Mouse (Mus musculus) midbrain, embryonic 12.5 days (tissue): ENCODE results near the gene Cpped1. TPM values are rescaled to one million over a fixed set of nuclear protein-coding genes. Genes with fewer than 3 reads are reported as not detected.

Source experiments
- ATAC-seq: fragments of 200-750 bp; cut with Nextera tagmentation; 2 replicates; pipeline ENCODE4 v1.8.0; 2017; ENCODE audit warnings: low read depth, moderate TSS enrichment, moderate library complexity; ENCODE audit not compliant: low FRiP score
- H3K27ac ChIP-seq: fragments of 300-500 bp; sonication (generic); replicated peaks from 2 replicates; pipeline ENCODE4 v1.5.1; 2016; ENCODE audit warnings: mild to moderate bottlenecking
- H3K27me3 ChIP-seq: fragments of 300-500 bp; sonication (generic); 2 replicates; pipeline ENCODE4 v1.6.1; 2016; ENCODE audit warnings: mild to moderate bottlenecking
- H3K36me3 ChIP-seq: fragments of 300-500 bp; sonication (generic); 2 replicates; pipeline ENCODE4 v1.6.1; 2016
- H3K4me1 ChIP-seq: fragments of 300-500 bp; sonication (generic); 2 replicates; pipeline ENCODE4 v1.6.1; 2016
- H3K4me2 ChIP-seq: fragments of 300-500 bp; sonication (generic); replicated peaks from 2 replicates; pipeline ENCODE4 v1.6.1; 2016; ENCODE audit warnings: mild to moderate bottlenecking, moderate library complexity
- H3K4me3 ChIP-seq: fragments of 300-500 bp; sonication (generic); 2 replicates; pipeline ENCODE4 v1.5.1; 2016; ENCODE audit warnings: mild to moderate bottlenecking
- H3K9ac ChIP-seq: fragments of 300-500 bp; sonication (generic); replicated peaks from 2 replicates; pipeline ENCODE4 v1.6.1; 2016; ENCODE audit warnings: mild to moderate bottlenecking, moderate library complexity
- H3K9me3 ChIP-seq: fragments of 300-500 bp; sonication (generic); 2 replicates; pipeline ENCODE4 v1.6.1; 2016; ENCODE audit warnings: mild to moderate bottlenecking
- WGBS: fragments of 180-500 bp; shearing (Covaris S2); methylation state at CpG from one replicate; pipeline ENCODE4 v1.1.7; 2016; 5-methylcytosine and 5-hydroxymethylcytosine counted together
- polyA plus RNA-seq: library from polyadenylated mRNA; unstranded; fragments of >200 nt; fragmentation: Nextera tagmentation; extraction: Ambion mirVana; gene quantifications from 2 replicates; pipeline ENCODE4 v1.2.1, GENCODE M21; 2016

Gene Cpped1
- 15.2 and 15.6 TPM in 2 replicates for polyA plus RNA-seq

DNA sequence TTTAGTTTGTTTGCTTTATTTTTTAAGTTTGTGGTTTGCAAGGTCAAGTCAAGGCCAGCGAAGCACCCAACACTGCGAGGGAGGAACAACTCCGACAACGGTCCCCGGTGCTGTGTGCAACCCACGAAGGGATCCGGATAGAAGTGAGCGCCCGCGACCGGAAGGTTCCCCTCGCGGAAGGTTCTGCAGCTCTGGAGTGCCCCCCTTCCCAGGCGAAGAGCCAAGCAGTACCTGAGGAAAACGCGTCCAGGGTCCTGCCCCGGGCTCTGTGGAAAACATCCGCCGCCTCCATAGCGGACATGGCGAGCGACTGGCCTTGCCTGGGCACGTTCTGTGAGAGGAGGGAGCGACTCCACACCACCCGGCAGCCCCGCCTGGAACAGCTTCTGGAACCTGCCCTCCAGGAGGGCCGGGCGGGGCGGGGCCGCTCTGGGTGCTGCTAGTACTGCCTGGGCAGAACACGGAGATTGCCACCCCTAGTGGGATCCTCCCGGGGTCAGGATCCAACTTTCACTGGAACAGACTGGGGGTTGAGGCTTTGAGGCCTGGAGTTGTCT, at the start of gene Cpped1:
TSS of gene Cpped1 (minus strand) at position 411 of the 557 bp plus-strand sequence.
- Histone ChIP-seq H3K9ac (peak within 1 kb of the TSS; percentile 67), H3K4me3 (peak within 1 kb of the TSS; percentile 65), H3K27ac (peak within 1 kb of the TSS; percentile 47), H3K9me3 (no peaks in the 10 kb centered on the region), H3K27me3 (0 out of 2 replicates have a peak, but pooled peaks cover 4% of the 10 kb centered on the region), H3K4me1 (peaks cover 12% of the 10 kb centered on the region), H3K36me3 (no peaks in the 10 kb centered on the region), H3K4me2 (peak within 1 kb of the TSS; percentile 59)
- WGBS, result under 1% methylated on average over 32 of the region's 32 CpGs
- peak; percentile 97 for ATAC-seq

GRCm38 (mm10) chr16:11940477-11940876, 31.2 kb upstream of the Cpped1 start:
- Histone ChIP-seq H3K36me3 (no peaks in the 10 kb centered on the region), H3K9me3 (no peaks in the 10 kb centered on the region), H3K4me1 (no peaks in the 10 kb centered on the region), H3K27ac (no peak overlapping the region), H3K9ac (no peak overlapping the region), H3K4me2 (no peak overlapping the region), H3K4me3 (no peak overlapping the region), H3K27me3 (no peaks in the 10 kb centered on the region)
- no peak for ATAC-seq

GRCm38 (mm10) chr16:11910801-11911200, 1.6 kb upstream of the Cpped1 start:
- H3K27me3 ChIP-seq, result 0 out of 2 replicates have a peak, but pooled peaks cover 4% of the 10 kb centered on the region
- H3K36me3 ChIP-seq, result no peaks in the 10 kb centered on the region
- no peak for ATAC-seq
- no peak overlapping the region for H3K4me3 ChIP-seq
- no peaks in the 10 kb centered on the region for H3K9me3 ChIP-seq
- H3K4me1 ChIP-seq, result peaks cover 12% of the 10 kb centered on the region
- WGBS, result 87% methylated on average over 3 of the region's 3 CpGs
- H3K4me2 ChIP-seq, result no peak overlapping the region
- H3K27ac ChIP-seq, result no peak overlapping the region
- H3K9ac ChIP-seq, result no peak overlapping the region

- H3K4me3 ChIP-seq, result no peak overlapping the region
These were observed 572 bp upstream of the Cpped1 start for GRCm38 (mm10) chr16:11909817-11910216.

DNA sequence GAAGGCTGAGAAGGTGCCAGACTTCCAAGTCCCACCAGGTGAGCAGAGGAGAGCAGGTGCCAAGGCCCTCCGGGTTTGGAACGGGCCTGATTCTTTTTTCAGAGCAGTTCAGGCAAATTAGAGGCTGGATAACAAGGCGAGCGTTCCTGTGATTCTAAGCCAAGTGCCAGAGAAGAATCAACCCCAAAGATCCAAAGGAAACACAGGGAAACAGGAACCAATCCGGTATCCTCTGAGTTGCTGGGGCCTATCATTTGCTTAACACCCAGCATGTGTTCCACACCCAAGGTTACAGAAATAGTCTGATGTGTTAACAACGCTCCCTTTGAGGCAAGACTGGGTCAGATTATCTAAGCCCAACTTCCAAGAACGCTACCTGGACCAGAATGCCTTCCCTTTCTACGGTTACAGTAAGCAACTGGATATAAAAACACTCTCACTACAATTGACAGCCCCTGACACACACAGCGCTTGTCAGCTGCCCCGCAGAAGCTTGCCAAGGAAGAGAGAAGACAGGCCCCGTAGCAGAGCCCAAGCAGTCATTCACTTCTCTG, 707 bp downstream of the Cpped1 start:
- WGBS, result 30% methylated on average over 11 of the region's 11 CpGs
- peak overlapping the region; percentile 47 for H3K27ac ChIP-seq
- H3K4me1 ChIP-seq, result peaks cover 12% of the 10 kb centered on the region
- ATAC-seq, result no peak; the same call in 1 of the 2 replicates
- 0 out of 2 replicates have a peak, but pooled peaks cover 4% of the 10 kb centered on the region for H3K27me3 ChIP-seq
- no peaks in the 10 kb centered on the region for H3K9me3 ChIP-seq
- peak overlapping the region; percentile 65 for H3K4me3 ChIP-seq
- peak overlapping the region; percentile 67 for H3K9ac ChIP-seq
- H3K36me3 ChIP-seq, result no peaks in the 10 kb centered on the region
- peak overlapping the region; percentile 59 for H3K4me2 ChIP-seq

More at GRCm38 (mm10) chr16:11909817-11910216, 572 bp upstream of the Cpped1 start:
- no peaks in the 10 kb centered on the region for H3K9me3 ChIP-seq
- 0 out of 2 replicates have a peak, but pooled peaks cover 4% of the 10 kb centered on the region for H3K27me3 ChIP-seq
- H3K27ac ChIP-seq, result no peak overlapping the region
- ATAC-seq, result no peak
- H3K4me2 ChIP-seq, result no peak overlapping the region; the same call in 1 of the 2 replicates
- no peak overlapping the region for H3K9ac ChIP-seq
- H3K4me1 ChIP-seq, result peaks cover 12% of the 10 kb centered on the region
- H3K36me3 ChIP-seq, result no peaks in the 10 kb centered on the region
- whole genome bisulfite sequencing, result 79% methylated on average over 3 of the region's 3 CpGs

GRCm38 (mm10) chr16:11907816-11908215, 1.4 kb downstream of the Cpped1 start:
- no peaks in the 10 kb centered on the region for H3K9me3 ChIP-seq
- H3K27me3 ChIP-seq, result 0 out of 2 replicates have a peak, but pooled peaks cover 4% of the 10 kb centered on the region
- H3K9ac ChIP-seq, result no peak overlapping the region
- H3K4me3 ChIP-seq, result no peak overlapping the region
- H3K27ac ChIP-seq, result no peak overlapping the region
- H3K4me1 ChIP-seq, result peaks cover 12% of the 10 kb centered on the region
- H3K36me3 ChIP-seq, result no peaks in the 10 kb centered on the region
- H3K4me2 ChIP-seq, result peak overlapping the region; percentile 59
- WGBS, result 78% methylated on average over 4 of the region's 4 CpGs
- no peak for ATAC-seq

DNA sequence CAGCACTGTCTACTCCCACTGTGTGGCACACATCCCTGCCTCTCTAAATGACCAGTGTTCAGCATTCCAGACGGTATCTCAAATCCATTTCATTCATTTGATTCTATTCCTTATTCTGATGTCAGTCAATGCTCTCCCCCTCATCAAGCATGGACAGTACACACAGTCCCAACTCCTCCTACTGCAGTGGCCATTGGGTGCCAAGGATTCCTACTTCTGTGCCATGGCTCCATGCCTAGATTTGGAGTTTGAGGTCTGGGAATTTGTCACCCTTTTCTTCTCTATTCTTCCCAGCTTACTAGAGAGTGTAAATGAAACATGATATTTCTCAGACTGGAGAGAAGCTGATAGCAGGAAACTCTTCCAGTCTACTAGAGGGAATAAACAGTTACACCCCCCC, 2.3 kb downstream of the Cpped1 start:
- no peak for ATAC-seq
- no peak overlapping the region for H3K4me2 ChIP-seq
- H3K27me3 ChIP-seq, result 0 out of 2 replicates have a peak, but pooled peaks cover 4% of the 10 kb centered on the region
- H3K4me1 ChIP-seq, result peaks cover 12% of the 10 kb centered on the region
- H3K9me3 ChIP-seq, result no peaks in the 10 kb centered on the region
- no peak overlapping the region for H3K4me3 ChIP-seq
- H3K9ac ChIP-seq, result no peak overlapping the region
- H3K36me3 ChIP-seq, result no peaks in the 10 kb centered on the region
- 85% methylated on average over 1 of the region's 1 CpGs for WGBS
- H3K27ac ChIP-seq, result no peak overlapping the region

DNA sequence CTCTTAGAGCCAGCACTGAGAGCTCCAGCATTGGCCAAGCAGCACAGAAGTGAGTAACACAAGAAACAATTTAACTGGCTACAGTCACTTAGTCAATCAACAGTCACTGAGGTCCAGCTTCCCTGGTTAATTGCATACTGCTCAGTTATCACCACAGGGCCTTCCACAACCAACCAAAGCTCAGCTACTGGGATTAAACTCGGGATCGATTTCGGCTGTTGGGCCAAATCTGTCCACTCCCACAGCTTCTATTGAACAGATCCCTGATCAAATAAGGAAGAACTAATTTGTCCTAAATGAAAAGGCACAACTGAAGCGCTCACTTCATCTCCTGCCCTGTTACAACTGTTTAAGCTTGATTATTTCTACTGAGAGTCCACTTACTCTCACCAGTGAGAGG, 4.0 kb downstream of the Cpped1 start:
- WGBS, result 82% methylated on average over 4 of the region's 4 CpGs
- no peaks in the 10 kb centered on the region for H3K36me3 ChIP-seq
- H3K27ac ChIP-seq, result no peak overlapping the region
- no peak overlapping the region for H3K4me2 ChIP-seq
- H3K9ac ChIP-seq, result no peak overlapping the region
- no peaks in the 10 kb centered on the region for H3K9me3 ChIP-seq
- H3K4me1 ChIP-seq, result peaks cover 12% of the 10 kb centered on the region
- H3K27me3 ChIP-seq, result no peaks in the 10 kb centered on the region
- H3K4me3 ChIP-seq, result no peak overlapping the region
- no peak for ATAC-seq

DNA sequence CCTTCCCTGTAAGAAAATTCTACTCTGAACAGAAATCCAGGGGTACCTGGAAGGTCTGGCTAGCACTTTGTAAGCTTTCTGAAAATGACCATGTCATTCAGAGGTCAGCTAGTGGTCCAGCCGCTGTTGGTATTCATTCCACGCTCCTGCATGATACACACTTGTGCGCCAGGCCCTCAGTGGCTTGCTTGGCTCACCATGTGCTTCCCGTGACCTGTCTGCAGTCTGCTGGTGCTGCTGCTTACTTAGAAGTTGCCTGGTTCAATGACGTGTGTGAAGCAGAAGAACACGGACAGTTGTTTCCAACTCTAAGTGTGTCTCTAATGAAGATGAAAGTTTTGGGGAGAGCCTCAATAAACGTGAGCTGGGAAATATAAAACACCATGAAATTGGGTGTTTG, 7.2 kb downstream of the Cpped1 start:
- no peak overlapping the region for H3K4me3 ChIP-seq
- no peak overlapping the region for H3K4me2 ChIP-seq
- no peak overlapping the region for H3K27ac ChIP-seq
- H3K36me3 ChIP-seq, result no peaks in the 10 kb centered on the region
- no peaks in the 10 kb centered on the region for H3K9me3 ChIP-seq
- ATAC-seq, result no peak
- 88% methylated on average over 7 of the region's 7 CpGs for WGBS
- H3K27me3 ChIP-seq, result no peaks in the 10 kb centered on the region
- no peaks in the 10 kb centered on the region for H3K4me1 ChIP-seq
- no peak overlapping the region for H3K9ac ChIP-seq

- no peaks in the 10 kb centered on the region for H3K36me3 ChIP-seq
- no peak overlapping the region for H3K4me3 ChIP-seq
- H3K4me2 ChIP-seq, result no peak overlapping the region
- WGBS, result 95% methylated on average over 6 of the region's 6 CpGs
- H3K9me3 ChIP-seq, result no peaks in the 10 kb centered on the region
- no peaks in the 10 kb centered on the region for H3K27me3 ChIP-seq
- H3K4me1 ChIP-seq, result no peaks in the 10 kb centered on the region
- H3K9ac ChIP-seq, result no peak overlapping the region
- no peak for ATAC-seq
- H3K27ac ChIP-seq, result no peak overlapping the region
These were observed 8.9 kb downstream of the Cpped1 start for GRCm38 (mm10) chr16:11900341-11900740.

DNA sequence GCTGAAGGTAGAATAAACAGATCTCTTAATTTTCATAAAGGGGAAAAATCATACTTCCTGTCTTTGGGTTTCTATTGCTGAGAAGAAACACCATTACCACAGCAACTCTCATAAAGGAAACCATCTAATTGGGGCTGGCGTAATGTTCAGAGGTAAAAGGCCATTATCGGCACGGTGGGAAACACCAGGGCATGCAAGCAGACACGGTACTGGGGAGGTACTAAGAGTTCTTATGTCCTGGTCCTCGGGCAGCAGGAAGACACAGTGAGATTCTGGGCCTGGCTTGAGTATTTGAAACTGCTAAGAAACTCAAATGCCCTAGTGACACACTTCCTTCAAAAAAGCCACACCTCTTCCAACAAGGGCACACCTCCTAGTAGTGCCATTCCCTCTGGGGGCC, 12.8 kb downstream of the Cpped1 start:
- WGBS, result 89% methylated on average over 5 of the region's 5 CpGs
- no peaks in the 10 kb centered on the region for H3K36me3 ChIP-seq
- no peak overlapping the region for H3K9ac ChIP-seq
- H3K4me1 ChIP-seq, result no peaks in the 10 kb centered on the region
- no peaks in the 10 kb centered on the region for H3K9me3 ChIP-seq
- no peak overlapping the region for H3K4me2 ChIP-seq
- no peak for ATAC-seq
- no peak overlapping the region for H3K4me3 ChIP-seq
- H3K27ac ChIP-seq, result no peak overlapping the region
- H3K27me3 ChIP-seq, result no peaks in the 10 kb centered on the region

GRCm38 (mm10) chr16:11894877-11895276, 14.4 kb downstream of the Cpped1 start:
- no peak overlapping the region for H3K27ac ChIP-seq
- ATAC-seq, result no peak
- H3K9ac ChIP-seq, result no peak overlapping the region
- no peak overlapping the region for H3K4me2 ChIP-seq
- no peaks in the 10 kb centered on the region for H3K36me3 ChIP-seq
- H3K4me3 ChIP-seq, result no peak overlapping the region
- H3K9me3 ChIP-seq, result no peaks in the 10 kb centered on the region
- no peaks in the 10 kb centered on the region for H3K4me1 ChIP-seq
- WGBS, result 89% methylated on average over 3 of the region's 3 CpGs
- no peaks in the 10 kb centered on the region for H3K27me3 ChIP-seq
